Mouse (Mus musculus): ENCODE measurements around the gene Ppp2r5a. TPM values are rescaled to one million over a fixed set of nuclear protein-coding genes. Genes with fewer than 3 reads are reported as not detected.

Ppp2r5a gene
- polyA plus RNA-seq, 1 experiment from 2014 or later: 19.4 TPM

GRCm38 (mm10) chr1:191356936-191357335 is 46.1 kb downstream of the Ppp2r5a start:
- H3K27me3 ChIP-seq (ENCODE audit: control insufficient read depth, insufficient read depth, low read length): no peaks in the 10 kb centered on the region
- no peaks in the 10 kb centered on the region; the same call in 1 of the 2 replicates for H3K36me3 ChIP-seq (ENCODE audit: control insufficient read depth, insufficient read depth, low read length)
- H3K4me3 ChIP-seq (ENCODE audit: low read depth, low read length): no peak overlapping the region
- no peaks in the 10 kb centered on the region for H3K4me1 ChIP-seq (replicated peaks; ENCODE audit: control insufficient read depth, insufficient read depth, low read length)
- no peak overlapping the region for H3K4me2 ChIP-seq (ENCODE audit: low read depth, low read length, severe bottlenecking)
- no peaks in the 10 kb centered on the region for H3K9me3 ChIP-seq (ENCODE audit: control insufficient read depth, low read length)
- 72% methylated on average over 1 of the region's 1 CpGs for WGBS
- no peak for DNase-seq (ENCODE audit: low spot score)
- no peak overlapping the region for H3K27ac ChIP-seq (ENCODE audit: low read depth, low read length)
- ATAC-seq (replicated peaks; ENCODE audit: low FRiP score): no peak
- no peak overlapping the region for H3K9ac ChIP-seq (ENCODE audit: low read length)

DNA sequence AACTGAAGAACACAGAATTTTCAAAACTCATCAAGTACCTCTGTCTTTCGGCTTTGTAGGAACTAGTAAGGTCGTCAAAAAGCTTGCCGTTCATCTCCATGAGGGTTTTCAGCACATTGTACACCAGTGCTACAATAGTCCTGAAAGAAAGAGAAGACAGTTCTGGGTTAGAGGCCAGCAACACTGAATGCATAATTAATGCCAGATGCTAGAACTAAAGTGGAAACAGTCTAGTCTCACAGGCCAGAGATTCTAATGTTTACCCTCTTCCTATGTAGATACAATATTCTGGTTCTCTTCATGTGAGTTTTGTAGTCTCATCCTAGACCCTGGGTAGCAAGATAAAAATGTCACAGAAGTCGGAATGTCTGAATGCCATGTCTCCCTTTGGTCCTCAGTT is 49.2 kb downstream of the Ppp2r5a start:
- Histone ChIP-seq H3K4me2 (ENCODE audit: low read depth, low read length, severe bottlenecking) (no peak overlapping the region), H3K27ac (ENCODE audit: low read depth, low read length) (no peak overlapping the region), H3K4me3 (ENCODE audit: low read depth, low read length) (no peak overlapping the region), H3K36me3 (ENCODE audit: control insufficient read depth, insufficient read depth, low read length) (no peaks in the 10 kb centered on the region; the same call in 1 of the 2 replicates), H3K9ac (ENCODE audit: low read length) (no peak overlapping the region), H3K27me3 (ENCODE audit: control insufficient read depth, insufficient read depth, low read length) (no peaks in the 10 kb centered on the region), H3K9me3 (ENCODE audit: control insufficient read depth, low read length) (no peaks in the 10 kb centered on the region), H3K4me1 (replicated peaks; ENCODE audit: control insufficient read depth, insufficient read depth, low read length) (no peaks in the 10 kb centered on the region)
- DNase-seq (ENCODE audit: low spot score) (no peak), ATAC-seq (replicated peaks; ENCODE audit: low FRiP score) (no peak)
- WGBS: 80% methylated on average over 4 of the region's 4 CpGs

- Histone ChIP-seq H3K4me1 (replicated peaks; ENCODE audit: control insufficient read depth, insufficient read depth, low read length) (no peaks in the 10 kb centered on the region), H3K27ac (ENCODE audit: low read depth, low read length) (no peak overlapping the region), H3K4me3 (ENCODE audit: low read depth, low read length) (no peak overlapping the region), H3K36me3 (ENCODE audit: control insufficient read depth, insufficient read depth, low read length) (no peaks in the 10 kb centered on the region; the same call in 1 of the 2 replicates), H3K4me2 (ENCODE audit: low read depth, low read length, severe bottlenecking) (no peak overlapping the region), H3K9me3 (ENCODE audit: control insufficient read depth, low read length) (no peaks in the 10 kb centered on the region), H3K9ac (ENCODE audit: low read length) (no peak overlapping the region), H3K27me3 (ENCODE audit: control insufficient read depth, insufficient read depth, low read length) (no peaks in the 10 kb centered on the region)
- ATAC-seq (replicated peaks; ENCODE audit: low FRiP score) (no peak), DNase-seq (ENCODE audit: low spot score) (peak; percentile 70)
- WGBS: 71% methylated on average over 14 of the region's 14 CpGs
These were observed 50.1 kb downstream of the Ppp2r5a start for GRCm38 (mm10) chr1:191352786-191353488.

GRCm38 (mm10) chr1:191350355-191350754 is 52.7 kb downstream of the Ppp2r5a start:
- no peak overlapping the region for H3K4me2 ChIP-seq (ENCODE audit: low read depth, low read length, severe bottlenecking)
- H3K27me3 ChIP-seq (ENCODE audit: control insufficient read depth, insufficient read depth, low read length): no peaks in the 10 kb centered on the region
- H3K4me3 ChIP-seq (ENCODE audit: low read depth, low read length): no peak overlapping the region
- no peaks in the 10 kb centered on the region for H3K9me3 ChIP-seq (ENCODE audit: control insufficient read depth, low read length)
- no peaks in the 10 kb centered on the region for H3K4me1 ChIP-seq (replicated peaks; ENCODE audit: control insufficient read depth, insufficient read depth, low read length)
- ATAC-seq (replicated peaks; ENCODE audit: low FRiP score) (no peak), DNase-seq (ENCODE audit: low spot score) (peak; percentile 42)
- H3K36me3 ChIP-seq (ENCODE audit: control insufficient read depth, insufficient read depth, low read length): no peaks in the 10 kb centered on the region; the same call in 1 of the 2 replicates
- H3K9ac ChIP-seq (ENCODE audit: low read length): no peak overlapping the region
- no peak overlapping the region for H3K27ac ChIP-seq (ENCODE audit: low read depth, low read length)
- 91% methylated on average over 5 of the region's 5 CpGs for WGBS

GRCm38 (mm10) chr1:191349486-191350037 is 53.5 kb downstream of the Ppp2r5a start:
- Histone ChIP-seq H3K27me3 (ENCODE audit: control insufficient read depth, insufficient read depth, low read length) (no peaks in the 10 kb centered on the region), H3K9me3 (ENCODE audit: control insufficient read depth, low read length) (no peaks in the 10 kb centered on the region), H3K4me3 (ENCODE audit: low read depth, low read length) (no peak overlapping the region), H3K36me3 (ENCODE audit: control insufficient read depth, insufficient read depth, low read length) (no peaks in the 10 kb centered on the region; the same call in 1 of the 2 replicates), H3K4me2 (ENCODE audit: low read depth, low read length, severe bottlenecking) (no peak overlapping the region), H3K9ac (ENCODE audit: low read length) (no peak overlapping the region), H3K27ac (ENCODE audit: low read depth, low read length) (no peak overlapping the region), H3K4me1 (replicated peaks; ENCODE audit: control insufficient read depth, insufficient read depth, low read length) (no peaks in the 10 kb centered on the region)
- 83% methylated on average over 23 of the region's 23 CpGs for WGBS
- ATAC-seq (replicated peaks; ENCODE audit: low FRiP score) (no peak), DNase-seq (ENCODE audit: low spot score) (peak; percentile 40)

- Histone ChIP-seq H3K36me3 (ENCODE audit: control insufficient read depth, insufficient read depth, low read length) (no peaks in the 10 kb centered on the region; the same call in 1 of the 2 replicates), H3K9ac (ENCODE audit: low read length) (no peak overlapping the region), H3K27me3 (ENCODE audit: control insufficient read depth, insufficient read depth, low read length) (no peaks in the 10 kb centered on the region), H3K9me3 (ENCODE audit: control insufficient read depth, low read length) (no peaks in the 10 kb centered on the region), H3K4me2 (ENCODE audit: low read depth, low read length, severe bottlenecking) (no peak overlapping the region), H3K4me1 (replicated peaks; ENCODE audit: control insufficient read depth, insufficient read depth, low read length) (no peaks in the 10 kb centered on the region), H3K27ac (ENCODE audit: low read depth, low read length) (no peak overlapping the region), H3K4me3 (ENCODE audit: low read depth, low read length) (no peak overlapping the region)
- WGBS: 76% methylated on average over 5 of the region's 5 CpGs
- ATAC-seq (replicated peaks; ENCODE audit: low FRiP score): no peak
- DNase-seq (ENCODE audit: low spot score): peak; percentile 18
These were observed 54.1 kb downstream of the Ppp2r5a start for GRCm38 (mm10) chr1:191348996-191349395.

DNA sequence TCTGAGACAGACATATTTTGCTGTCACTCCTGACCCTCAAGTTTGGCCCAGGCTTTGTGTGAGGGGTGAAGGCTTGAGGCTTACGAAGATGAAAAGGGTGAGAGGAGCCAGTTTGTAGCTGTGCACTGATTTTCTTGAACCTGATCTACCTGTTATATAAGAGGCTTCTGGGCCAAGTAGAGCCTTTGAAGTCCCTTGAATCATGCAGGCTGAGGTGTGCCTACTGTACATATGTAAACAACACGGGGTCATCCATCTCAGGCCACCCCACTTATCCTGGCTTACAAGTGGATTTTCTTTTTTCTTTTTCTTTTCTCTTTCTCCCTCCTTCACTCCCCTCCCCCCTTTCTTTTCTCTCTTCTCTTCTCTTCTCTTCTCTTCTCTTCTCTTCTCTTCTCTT is 54.5 kb downstream of the Ppp2r5a start:
- 78% methylated on average over 2 of the region's 2 CpGs for WGBS
- H3K27ac ChIP-seq (ENCODE audit: low read depth, low read length): no peak overlapping the region
- ATAC-seq (replicated peaks; ENCODE audit: low FRiP score) (no peak), DNase-seq (ENCODE audit: low spot score) (peak; percentile 39)
- H3K4me3 ChIP-seq (ENCODE audit: low read depth, low read length): no peak overlapping the region
- no peaks in the 10 kb centered on the region for H3K4me1 ChIP-seq (replicated peaks; ENCODE audit: control insufficient read depth, insufficient read depth, low read length)
- H3K9ac ChIP-seq (ENCODE audit: low read length): no peak overlapping the region
- H3K36me3 ChIP-seq (ENCODE audit: control insufficient read depth, insufficient read depth, low read length): no peaks in the 10 kb centered on the region; the same call in 1 of the 2 replicates
- H3K9me3 ChIP-seq (ENCODE audit: control insufficient read depth, low read length): no peaks in the 10 kb centered on the region
- no peak overlapping the region for H3K4me2 ChIP-seq (ENCODE audit: low read depth, low read length, severe bottlenecking)
- H3K27me3 ChIP-seq (ENCODE audit: control insufficient read depth, insufficient read depth, low read length): no peaks in the 10 kb centered on the region

DNA sequence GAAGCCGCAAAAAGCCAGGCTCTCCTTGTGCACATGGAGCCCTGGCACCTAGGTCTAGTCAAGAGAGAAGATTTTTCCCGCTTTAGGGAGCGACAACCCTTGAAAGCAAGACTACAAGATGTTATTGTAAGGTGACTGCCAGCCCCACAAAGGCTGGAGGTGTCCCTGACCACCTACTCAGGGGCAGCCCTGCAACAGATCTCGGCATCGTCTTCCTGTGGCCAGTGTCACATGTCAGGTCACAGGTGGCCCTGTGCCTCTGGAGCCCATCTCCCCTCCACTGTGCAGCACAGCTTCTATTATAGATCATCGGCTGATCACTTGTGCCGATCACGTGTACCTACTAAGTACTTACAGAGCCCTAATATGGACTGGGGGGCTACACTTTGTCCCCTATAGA is 55.5 kb downstream of the Ppp2r5a start:
- Histone ChIP-seq H3K9me3 (ENCODE audit: control insufficient read depth, low read length) (no peaks in the 10 kb centered on the region), H3K27ac (ENCODE audit: low read depth, low read length) (no peak overlapping the region), H3K4me3 (ENCODE audit: low read depth, low read length) (no peak overlapping the region), H3K36me3 (ENCODE audit: control insufficient read depth, insufficient read depth, low read length) (peaks cover 3% of the 10 kb centered on the region; the same call in 1 of the 2 replicates), H3K4me2 (ENCODE audit: low read depth, low read length, severe bottlenecking) (no peak overlapping the region), H3K9ac (ENCODE audit: low read length) (no peak overlapping the region), H3K4me1 (replicated peaks; ENCODE audit: control insufficient read depth, insufficient read depth, low read length) (no peaks in the 10 kb centered on the region), H3K27me3 (ENCODE audit: control insufficient read depth, insufficient read depth, low read length) (no peaks in the 10 kb centered on the region)
- ATAC-seq (replicated peaks; ENCODE audit: low FRiP score) (no peak), DNase-seq (ENCODE audit: low spot score) (no peak)
- WGBS: 94% methylated on average over 8 of the region's 8 CpGs

- no peak for DNase-seq (ENCODE audit: low spot score)
- Histone ChIP-seq H3K4me3 (ENCODE audit: low read depth, low read length) (no peak overlapping the region), H3K36me3 (ENCODE audit: control insufficient read depth, insufficient read depth, low read length) (peaks cover 21% of the 10 kb centered on the region), H3K4me1 (replicated peaks; ENCODE audit: control insufficient read depth, insufficient read depth, low read length) (no peaks in the 10 kb centered on the region), H3K4me2 (ENCODE audit: low read depth, low read length, severe bottlenecking) (no peak overlapping the region), H3K27ac (ENCODE audit: low read depth, low read length) (no peak overlapping the region), H3K9ac (ENCODE audit: low read length) (no peak overlapping the region), H3K27me3 (ENCODE audit: control insufficient read depth, insufficient read depth, low read length) (no peaks in the 10 kb centered on the region), H3K9me3 (ENCODE audit: control insufficient read depth, low read length) (no peaks in the 10 kb centered on the region)
- ATAC-seq (replicated peaks; ENCODE audit: low FRiP score): no peak
- WGBS: 93% methylated on average over 4 of the region's 4 CpGs
These were observed 62.5 kb downstream of the Ppp2r5a start for GRCm38 (mm10) chr1:191340530-191340929.

Data from forebrain, embryonic 11.5 days (tissue).